Mouse (Mus musculus) midbrain, embryonic 11.5 days (tissue): Measurements from ENCODE around the gene Snapc4. TPM values are rescaled to one million over a fixed set of nuclear protein-coding genes. Genes with fewer than 3 reads are reported as not detected.
A peak's percentile ranks its signal among the peaks of the same experiment; 100 is the strongest.

ENCODE experiments used
- ATAC-seq: fragments of 200-750 bp; cut with Nextera tagmentation; 2 replicates; pipeline ENCODE4 v1.8.0; 2017; ENCODE audit warnings: moderate TSS enrichment, moderate library complexity; ENCODE audit not compliant: low FRiP score
- DNase-seq: peaks from one replicate; pipeline ENCODE4 v3.0.0; 2015; ENCODE audit warnings: low spot score; ENCODE audit errors: missing footprints
- H3K27ac ChIP-seq: fragments of 300-500 bp; sonication (generic); 2 replicates; pipeline ENCODE4 v1.5.1; 2014; ENCODE audit warnings: low read depth, low read length
- H3K27me3 ChIP-seq: fragments of 300-500 bp; sonication (generic); 2 replicates; pipeline ENCODE4 v1.6.1; 2014; ENCODE audit warnings: mild to moderate bottlenecking, low read length, moderate library complexity, mixed read lengths; ENCODE audit not compliant: control insufficient read depth, insufficient read depth
- H3K36me3 ChIP-seq: fragments of 300-500 bp; sonication (generic); 2 replicates; pipeline ENCODE4 v1.6.1; 2014; ENCODE audit warnings: mild to moderate bottlenecking, low read length, moderate library complexity, mixed read lengths; ENCODE audit not compliant: control insufficient read depth, insufficient read depth
- H3K4me1 ChIP-seq: fragments of 300-500 bp; sonication (generic); 2 replicates; pipeline ENCODE4 v1.6.1; 2014; ENCODE audit warnings: low read length; ENCODE audit not compliant: control insufficient read depth, insufficient read depth
- H3K4me2 ChIP-seq: fragments of 300-500 bp; sonication (generic); 2 replicates; pipeline ENCODE4 v1.6.1; 2014; ENCODE audit warnings: mild to moderate bottlenecking, moderate library complexity
- H3K4me3 ChIP-seq: fragments of 300-500 bp; sonication (generic); 2 replicates; pipeline ENCODE4 v1.5.1; 2014; ENCODE audit warnings: low read depth, low read length
- H3K9ac ChIP-seq: fragments of 300-500 bp; sonication (generic); 2 replicates; pipeline ENCODE4 v1.6.1; 2014; ENCODE audit warnings: low read length
- H3K9me3 ChIP-seq: fragments of 300-500 bp; sonication (generic); 2 replicates; pipeline ENCODE4 v1.6.1; 2016; ENCODE audit warnings: low read length; ENCODE audit not compliant: control insufficient read depth
- WGBS: fragments of 180-500 bp; shearing (Covaris S2); extraction: QIAGEN DNeasy Blood & Tissue Kit; methylation state at CpG from one replicate; pipeline ENCODE4 v1.1.7; 2014; 5-methylcytosine and 5-hydroxymethylcytosine counted together
- polyA plus RNA-seq: library from polyadenylated mRNA; unstranded; fragments of >200 nt; fragmentation: Nextera tagmentation; extraction: Ambion mirVana; gene quantifications from 2 replicates; pipeline ENCODE4 v1.2.1, GENCODE M21; 2014

Snapc4 gene
- polyA plus RNA-seq = 22.3 and 22.5 TPM in 2 replicates

DNA sequence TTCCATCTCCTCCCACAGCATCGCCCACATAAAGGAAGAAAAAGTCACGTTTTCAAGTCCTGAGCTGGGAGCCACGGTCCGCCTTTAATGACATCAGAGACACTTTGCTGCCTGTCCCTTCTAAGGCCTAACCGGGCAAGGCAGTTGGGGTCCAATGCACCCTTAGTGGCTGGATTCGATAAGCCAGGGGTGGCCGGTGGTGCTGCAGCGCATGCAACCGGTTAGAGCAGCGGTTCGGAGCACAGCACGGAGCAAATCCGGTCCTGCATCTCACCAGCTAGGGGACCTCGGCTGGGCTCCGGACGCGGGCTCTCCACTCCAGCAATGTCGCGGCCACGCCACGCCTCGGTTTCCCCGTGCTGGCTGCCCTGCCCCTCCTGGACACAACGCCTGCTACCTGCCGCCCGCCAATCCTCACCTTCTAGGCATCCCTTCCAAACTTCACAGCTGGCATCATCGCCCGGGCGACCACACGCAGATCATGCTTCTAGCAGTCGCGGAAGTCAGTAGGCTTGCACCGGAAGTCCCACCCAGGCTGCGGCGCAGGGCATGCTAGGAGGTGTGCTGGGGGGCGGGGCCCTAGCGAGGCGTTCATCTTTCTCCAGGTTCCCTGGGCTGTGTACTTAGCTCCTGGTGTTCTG is at the start of gene Snapc4:
Snapc4 (minus strand) TSS at position 523 of the 641 bp plus-strand sequence.
- no peaks in the 10 kb centered on the region for H3K9me3 ChIP-seq
- peaks cover 5% of the 10 kb centered on the region for H3K4me1 ChIP-seq
- DNase-seq (peak; percentile 97), ATAC-seq (peak; percentile 96)
- peak within 1 kb of the TSS; percentile 75 for H3K9ac ChIP-seq
- peak within 1 kb of the TSS; percentile 93 for H3K4me2 ChIP-seq
- WGBS = under 1% methylated on average over 38 of the region's 38 CpGs
- peaks cover 31% of the 10 kb centered on the region for H3K36me3 ChIP-seq
- peak within 1 kb of the TSS; percentile 57 for H3K4me3 ChIP-seq
- no peak within 1 kb of the TSS for H3K27ac ChIP-seq
- H3K27me3 ChIP-seq = no peaks in the 10 kb centered on the region

DNA sequence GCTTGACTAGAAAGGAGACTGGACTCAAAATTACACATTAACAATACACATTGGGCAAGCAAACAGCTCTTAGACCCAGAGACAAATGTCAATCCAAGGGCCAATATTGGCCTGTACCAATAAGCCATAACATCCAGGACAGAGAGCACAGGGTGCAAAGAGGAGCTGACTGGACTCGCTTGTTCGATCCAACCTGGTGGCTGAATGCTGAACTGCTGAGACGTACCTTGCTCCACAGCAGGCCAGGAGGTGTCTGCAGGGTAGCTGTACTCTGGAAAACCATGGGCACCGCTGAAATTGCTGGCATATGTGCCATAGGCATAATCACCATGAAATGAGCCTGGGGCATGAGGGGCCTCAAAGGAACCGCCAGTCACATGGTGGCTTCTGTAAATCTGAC is 49.4 kb upstream of the Snapc4 start:
- WGBS = 94% methylated on average over 5 of the region's 5 CpGs
- H3K27me3 ChIP-seq = no peaks in the 10 kb centered on the region
- no peak for DNase-seq
- no peaks in the 10 kb centered on the region for H3K4me1 ChIP-seq
- no peak for ATAC-seq
- no peak overlapping the region for H3K4me3 ChIP-seq
- no peak overlapping the region for H3K9ac ChIP-seq
- H3K9me3 ChIP-seq = no peaks in the 10 kb centered on the region
- no peak overlapping the region for H3K27ac ChIP-seq
- peaks cover 36% of the 10 kb centered on the region for H3K36me3 ChIP-seq
- H3K4me2 ChIP-seq = no peak overlapping the region

- Histone ChIP-seq H3K4me3 (no peak overlapping the region), H3K9me3 (no peaks in the 10 kb centered on the region), H3K27me3 (no peaks in the 10 kb centered on the region), H3K4me1 (no peaks in the 10 kb centered on the region), H3K9ac (no peak overlapping the region), H3K27ac (no peak overlapping the region), H3K36me3 (peaks cover 29% of the 10 kb centered on the region), H3K4me2 (no peak overlapping the region)
- 96% methylated on average over 2 of the region's 2 CpGs for WGBS
- ATAC-seq (no peak), DNase-seq (no peak)
Measured at GRCm38 (mm10) chr2:26424541-26424940, 44.1 kb upstream of the Snapc4 start.

DNA sequence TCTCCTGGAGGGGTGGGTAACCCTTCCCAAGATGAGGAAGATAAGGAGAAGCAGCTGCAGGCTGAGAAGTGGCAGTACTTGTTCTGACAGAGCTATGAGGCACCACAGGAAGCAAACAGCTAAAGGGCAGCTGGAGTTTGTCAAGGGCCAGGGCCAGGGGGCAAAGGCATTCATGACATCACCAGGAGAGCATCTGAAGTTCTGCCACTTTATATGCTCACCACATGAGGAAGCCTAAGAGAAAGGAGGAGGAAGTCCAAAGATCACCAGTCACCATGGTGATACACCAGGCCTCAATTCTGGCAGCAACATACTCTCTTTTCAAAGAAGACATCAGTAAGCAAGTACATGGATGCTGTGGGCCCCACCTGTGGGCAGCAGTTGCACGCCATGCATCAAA is 42.6 kb upstream of the Snapc4 start:
- ATAC-seq (no peak), DNase-seq (no peak)
- H3K27me3 ChIP-seq = no peaks in the 10 kb centered on the region
- H3K4me3 ChIP-seq = no peak overlapping the region
- WGBS = 90% methylated on average over 1 of the region's 1 CpGs
- no peak overlapping the region for H3K4me2 ChIP-seq
- H3K4me1 ChIP-seq = no peaks in the 10 kb centered on the region
- no peaks in the 10 kb centered on the region for H3K9me3 ChIP-seq
- peaks cover 28% of the 10 kb centered on the region for H3K36me3 ChIP-seq
- no peak overlapping the region for H3K9ac ChIP-seq
- H3K27ac ChIP-seq = no peak overlapping the region

DNA sequence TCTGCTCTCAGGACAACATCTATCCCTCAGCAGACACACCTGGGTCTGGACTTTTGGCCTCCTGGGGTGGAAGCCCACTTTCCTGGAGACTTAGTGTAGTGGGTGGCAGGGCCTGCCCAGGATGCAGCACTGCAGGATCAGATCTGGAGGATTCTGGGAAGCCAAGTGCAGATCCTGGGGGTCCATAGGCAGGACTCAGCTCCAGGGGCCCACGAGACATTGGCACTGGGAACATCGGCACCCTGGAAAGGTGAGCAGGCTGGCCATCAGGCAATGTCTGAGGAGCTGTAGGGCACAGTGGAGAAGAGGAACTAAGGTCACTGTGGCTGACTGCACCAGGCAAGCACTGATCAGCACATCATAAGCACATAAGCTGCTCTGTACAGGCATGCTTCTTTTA is 41.5 kb upstream of the Snapc4 start:
- H3K4me3 ChIP-seq = no peak overlapping the region
- 95% methylated on average over 2 of the region's 2 CpGs for WGBS
- ATAC-seq (no peak), DNase-seq (no peak)
- peaks cover 26% of the 10 kb centered on the region for H3K36me3 ChIP-seq
- no peak overlapping the region for H3K9ac ChIP-seq
- no peaks in the 10 kb centered on the region for H3K27me3 ChIP-seq
- H3K4me2 ChIP-seq = no peak overlapping the region
- H3K27ac ChIP-seq = no peak overlapping the region
- H3K4me1 ChIP-seq = no peaks in the 10 kb centered on the region
- H3K9me3 ChIP-seq = no peaks in the 10 kb centered on the region

DNA sequence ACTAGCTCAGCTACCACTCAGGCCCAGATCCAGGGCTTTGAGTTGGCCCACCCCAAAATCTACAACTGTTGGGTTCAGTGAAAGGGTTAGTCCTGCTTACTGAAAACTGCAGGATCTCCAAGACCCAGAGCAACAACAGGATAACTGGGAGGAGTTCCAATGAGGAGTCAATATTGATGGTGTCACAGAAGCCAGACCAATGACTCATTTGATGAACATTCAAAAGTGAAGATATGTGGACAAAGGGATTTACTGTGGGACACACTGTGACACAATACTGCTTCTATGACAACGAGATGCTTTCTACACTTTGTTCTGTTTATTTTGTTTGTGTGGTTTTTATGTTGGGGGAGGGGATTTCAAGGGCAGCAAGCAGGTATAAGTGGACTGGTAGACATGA is 37.7 kb upstream of the Snapc4 start:
- peaks cover 18% of the 10 kb centered on the region for H3K36me3 ChIP-seq
- no peaks in the 10 kb centered on the region for H3K27me3 ChIP-seq
- no peaks in the 10 kb centered on the region for H3K4me1 ChIP-seq
- H3K9me3 ChIP-seq = no peaks in the 10 kb centered on the region
- H3K27ac ChIP-seq = no peak overlapping the region
- H3K9ac ChIP-seq = no peak overlapping the region
- no peak for DNase-seq
- no peak overlapping the region for H3K4me3 ChIP-seq
- no peak for ATAC-seq
- WGBS = 87% methylated on average over 1 of the region's 1 CpGs
- no peak overlapping the region for H3K4me2 ChIP-seq

DNA sequence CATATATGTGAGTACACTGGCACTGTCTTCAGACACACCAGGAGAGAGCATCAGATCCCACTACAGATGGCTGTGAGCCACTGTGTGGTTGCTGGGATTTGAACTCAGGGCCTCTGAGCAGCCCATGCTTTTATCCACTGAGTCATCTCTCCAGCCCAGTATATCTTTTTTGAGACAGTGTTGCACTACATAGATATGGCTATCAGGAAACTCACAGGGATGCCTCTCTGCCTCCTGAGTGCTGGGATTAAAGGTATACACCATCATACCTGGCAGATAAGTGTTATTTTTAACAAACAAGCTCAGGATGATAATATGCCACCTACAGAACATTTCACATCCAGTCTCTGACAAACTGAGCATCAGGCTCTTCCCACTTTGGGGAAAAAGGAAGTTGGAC is 36.6 kb upstream of the Snapc4 start:
- H3K36me3 ChIP-seq = peaks cover 10% of the 10 kb centered on the region
- ATAC-seq = no peak
- H3K27ac ChIP-seq = no peak overlapping the region

GRCm38 (mm10) chr2:26410931-26411411 is 30.5 kb upstream of the Snapc4 start:
- no peaks in the 10 kb centered on the region for H3K27me3 ChIP-seq
- no peak overlapping the region for H3K4me3 ChIP-seq
- H3K9me3 ChIP-seq = no peaks in the 10 kb centered on the region
- no peak overlapping the region for H3K27ac ChIP-seq
- no peak overlapping the region for H3K4me2 ChIP-seq
- WGBS = 86% methylated on average over 5 of the region's 5 CpGs
- H3K9ac ChIP-seq = no peak overlapping the region
- peaks cover 17% of the 10 kb centered on the region for H3K4me1 ChIP-seq
- ATAC-seq (no peak), DNase-seq (peak; percentile 49)
- H3K36me3 ChIP-seq = peaks cover 11% of the 10 kb centered on the region

More for the DNA sequence above, 36.6 kb upstream of the Snapc4 start:
- Histone ChIP-seq H3K4me2 (no peak overlapping the region), H3K27me3 (no peaks in the 10 kb centered on the region), H3K9ac (no peak overlapping the region), H3K9me3 (no peaks in the 10 kb centered on the region), H3K4me1 (no peaks in the 10 kb centered on the region), H3K4me3 (no peak overlapping the region)
- DNase-seq = no peak

GRCm38 (mm10) chr2:26410091-26410490 is 29.6 kb upstream of the Snapc4 start:
- Histone ChIP-seq H3K4me2 (no peak overlapping the region), H3K9me3 (no peaks in the 10 kb centered on the region), H3K4me1 (peaks cover 22% of the 10 kb centered on the region), H3K9ac (no peak overlapping the region), H3K27ac (no peak overlapping the region), H3K4me3 (no peak overlapping the region), H3K36me3 (peaks cover 11% of the 10 kb centered on the region), H3K27me3 (no peaks in the 10 kb centered on the region)
- DNase-seq (no peak), ATAC-seq (no peak)
- WGBS = 73% methylated on average over 5 of the region's 5 CpGs
